Mouse (Mus musculus) erythroblast, adult 5-6 weeks (primary cell): ENCODE data around the gene Sec63. TPM values are rescaled to one million over a fixed set of nuclear protein-coding genes. Genes with fewer than 3 reads are reported as not detected.

Experiments used
- ATAC-seq: replicated peaks from 2 replicates; pipeline ENCODE4 v1.8.0; 2016; ENCODE audit warnings: moderate number of reproducible peaks, mild to moderate bottlenecking, moderate TSS enrichment, inconsistent platforms; ENCODE audit not compliant: poor library complexity, low FRiP score, severe bottlenecking
- total RNA-seq, 2 experiments: library from RNA; stranded (forward) in 1 of 2; stranded (reverse) in 1 of 2; fragments of 150-400 nt in 1 of 2; fragments of 200-764, 138-1000 nt in 1 of 2; gene quantifications; 2 replicates each; pipeline versions ENCODE4 v1.2.3 to v1.2.4; 2015 to 2017; ENCODE audit warnings: low replicate concordance in 2 of 2

Sec63 gene
- total RNA-seq, 2 experiments from 2014 or later: 9.5 to 12.5 TPM

- no peak for ATAC-seq
Measured at GRCm38 (mm10) chr10:42860159-42860911, 99.0 kb downstream of the Sec63 start, which contains the start of gene Scml4. Gene Scml4, plus strand, starts transcription at chr10:42860370.

- no peak for ATAC-seq
Measured at GRCm38 (mm10) chr10:42861446-42861845, 100.2 kb downstream of the Sec63 start.

- no peak for ATAC-seq
Measured at GRCm38 (mm10) chr10:42862102-42862740, 100.9 kb downstream of the Sec63 start.

- no peak for ATAC-seq
Measured at GRCm38 (mm10) chr10:42862806-42863205, 101.5 kb downstream of the Sec63 start.

GRCm38 (mm10) chr10:42863621-42864391, 102.5 kb downstream of the Sec63 start:
- no peak for ATAC-seq

GRCm38 (mm10) chr10:42864696-42865095, 103.4 kb downstream of the Sec63 start:
- ATAC-seq: no peak

GRCm38 (mm10) chr10:42868416-42868815, 107.1 kb downstream of the Sec63 start:
- no peak for ATAC-seq

GRCm38 (mm10) chr10:42869467-42869866, 108.2 kb downstream of the Sec63 start:
- ATAC-seq: no peak

GRCm38 (mm10) chr10:42872269-42873010, 111.1 kb downstream of the Sec63 start:
- no peak for ATAC-seq

GRCm38 (mm10) chr10:42873077-42873595, 111.8 kb downstream of the Sec63 start:
- ATAC-seq: no peak

GRCm38 (mm10) chr10:42876172-42876571, 114.9 kb downstream of the Sec63 start:
- no peak for ATAC-seq

- ATAC-seq: no peak
Measured at GRCm38 (mm10) chr10:42879269-42879681, 118.0 kb downstream of the Sec63 start.

- no peak for ATAC-seq
Measured at GRCm38 (mm10) chr10:42879682-42880081, 118.4 kb downstream of the Sec63 start.

Other genes starting within 250 kb of the Sec63 start
- gene Nr2e1, start 177.9 kb upstream of the Sec63 start, total RNA-seq (2015; ENCODE audit: low replicate concordance): not detected in 2 replicates
- gene Nr2e1, start 177.9 kb upstream of the Sec63 start, total RNA-seq (2017; ENCODE audit: low replicate concordance): not detected in 2 replicates
- 14.6 and 24.2 TPM in 2 replicates for gene Ostm1, start 177.7 kb upstream of the Sec63 start, total RNA-seq (2015; ENCODE audit: low replicate concordance)
- gene Ostm1, start 177.7 kb upstream of the Sec63 start, total RNA-seq (2017; ENCODE audit: low replicate concordance): 14.7 and 18.0 TPM in 2 replicates
- not detected in 2 replicates for gene Scml4, start 98.9 kb downstream of the Sec63 start, total RNA-seq (2015; ENCODE audit: low replicate concordance)
- 0.28 TPM in 1 of 2 replicates, not detected in the other for gene Scml4, start 98.9 kb downstream of the Sec63 start, total RNA-seq (2017; ENCODE audit: low replicate concordance)